Mouse (Mus musculus) limb, embryonic 12.5 days (tissue): ENCODE results near the gene Gpm6b. TPM values are rescaled to one million over a fixed set of nuclear protein-coding genes. Genes with fewer than 3 reads are reported as not detected.

ENCODE experiments used
- ATAC-seq: fragments of 200-750 bp; cut with Nextera tagmentation; 2 replicates; pipeline ENCODE4 v1.8.0; 2017; ENCODE audit warnings: low read depth, moderate TSS enrichment; ENCODE audit not compliant: insufficient number of reproducible peaks, insufficient read depth, low FRiP score, low TSS enrichment
- H3K27ac ChIP-seq: fragments of 300-500 bp; sonication (generic); 2 replicates; pipeline ENCODE4 v1.5.1; 2016; ENCODE audit warnings: mild to moderate bottlenecking, moderate library complexity
- H3K27me3 ChIP-seq: fragments of 300-500 bp; sonication (generic); 2 replicates; pipeline ENCODE4 v1.6.1; 2016; ENCODE audit warnings: mild to moderate bottlenecking, moderate library complexity
- H3K36me3 ChIP-seq: fragments of 300-500 bp; sonication (generic); 2 replicates; pipeline ENCODE4 v1.6.1; 2016; ENCODE audit warnings: mild to moderate bottlenecking, moderate library complexity
- H3K4me1 ChIP-seq: fragments of 300-500 bp; sonication (generic); replicated peaks from 2 replicates; pipeline ENCODE4 v1.6.1; 2016
- H3K4me2 ChIP-seq: fragments of 300-500 bp; sonication (generic); 2 replicates; pipeline ENCODE4 v1.6.1; 2016; ENCODE audit warnings: mild to moderate bottlenecking, moderate library complexity
- H3K4me3 ChIP-seq: fragments of 300-500 bp; sonication (generic); replicated peaks from 2 replicates; pipeline ENCODE4 v1.5.1; 2016; ENCODE audit warnings: mild to moderate bottlenecking
- H3K9ac ChIP-seq: fragments of 300-500 bp; sonication (generic); replicated peaks from 2 replicates; pipeline ENCODE4 v1.6.1; 2016; ENCODE audit warnings: mild to moderate bottlenecking, moderate library complexity
- H3K9me3 ChIP-seq: fragments of 300-500 bp; sonication (generic); 2 replicates; pipeline ENCODE4 v1.6.1; 2016; ENCODE audit warnings: mild to moderate bottlenecking, moderate library complexity
- WGBS: fragments of 180-500 bp; shearing (Covaris S2); methylation state at CpG from one replicate; pipeline ENCODE4 v1.1.7; 2016; 5-methylcytosine and 5-hydroxymethylcytosine counted together
- polyA plus RNA-seq: library from polyadenylated mRNA; unstranded; fragments of >200 nt; fragmentation: Nextera tagmentation; extraction: Ambion mirVana; gene quantifications from 2 replicates; pipeline ENCODE4 v1.2.1, GENCODE M21; 2016

The Gpm6b gene
- polyA plus RNA-seq, 1 experiment from 2014 or later = 17.2 TPM

GRCm38 (mm10) chrX:166304355-166304754 is 65.6 kb downstream of the Gpm6b start:
- H3K4me2 ChIP-seq = no peak overlapping the region
- WGBS = 85% methylated on average over 2 of the region's 2 CpGs
- no peaks in the 10 kb centered on the region for H3K36me3 ChIP-seq
- H3K9ac ChIP-seq = no peak overlapping the region
- no peak overlapping the region for H3K4me3 ChIP-seq
- no peaks in the 10 kb centered on the region for H3K9me3 ChIP-seq
- no peaks in the 10 kb centered on the region for H3K4me1 ChIP-seq
- H3K27me3 ChIP-seq = peaks cover 37% of the 10 kb centered on the region
- H3K27ac ChIP-seq = no peak overlapping the region
- ATAC-seq = no peak

GRCm38 (mm10) chrX:166307437-166308222 is 68.9 kb downstream of the Gpm6b start:
- H3K9ac ChIP-seq = no peak overlapping the region
- no peak for ATAC-seq
- no peaks in the 10 kb centered on the region for H3K4me1 ChIP-seq
- H3K36me3 ChIP-seq = no peaks in the 10 kb centered on the region
- no peak overlapping the region for H3K27ac ChIP-seq
- H3K9me3 ChIP-seq = no peaks in the 10 kb centered on the region
- WGBS = 82% methylated on average over 7 of the region's 7 CpGs
- peaks cover 28% of the 10 kb centered on the region; the same call in 1 of the 2 replicates for H3K27me3 ChIP-seq
- H3K4me2 ChIP-seq = no peak overlapping the region
- H3K4me3 ChIP-seq = no peak overlapping the region

DNA sequence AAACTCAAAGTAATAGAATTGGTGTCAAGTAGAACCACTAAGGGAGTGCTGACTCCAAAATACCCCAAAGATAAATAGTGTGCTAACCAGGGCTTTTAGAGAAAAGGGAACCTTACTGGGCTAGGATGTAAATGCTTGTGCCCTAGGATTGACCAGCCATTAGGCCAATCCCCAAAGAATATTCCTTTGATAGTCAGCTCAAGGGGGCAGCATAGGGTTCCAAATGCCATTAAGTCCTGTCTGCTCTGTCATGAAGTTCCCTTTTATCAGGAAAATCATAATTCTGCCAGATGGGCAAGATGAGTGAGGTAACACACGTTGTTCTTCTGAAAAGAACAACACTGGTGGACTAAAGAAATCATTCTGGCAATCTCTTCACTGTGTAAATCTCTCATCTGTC is 70.1 kb downstream of the Gpm6b start:
- Histone ChIP-seq H3K4me1 (no peaks in the 10 kb centered on the region), H3K27me3 (peaks cover 28% of the 10 kb centered on the region), H3K9ac (no peak overlapping the region), H3K4me2 (no peak overlapping the region), H3K4me3 (no peak overlapping the region), H3K36me3 (no peaks in the 10 kb centered on the region), H3K27ac (no peak overlapping the region), H3K9me3 (no peaks in the 10 kb centered on the region)
- ATAC-seq = no peak
- 33% methylated on average over 1 of the region's 1 CpGs for WGBS

GRCm38 (mm10) chrX:166315251-166315650 is 76.5 kb downstream of the Gpm6b start:
- no peak overlapping the region for H3K4me3 ChIP-seq
- no peak overlapping the region for H3K4me2 ChIP-seq
- H3K36me3 ChIP-seq = no peaks in the 10 kb centered on the region
- no peak overlapping the region for H3K9ac ChIP-seq
- peaks cover 34% of the 10 kb centered on the region for H3K27me3 ChIP-seq
- no peaks in the 10 kb centered on the region for H3K4me1 ChIP-seq
- H3K9me3 ChIP-seq = no peaks in the 10 kb centered on the region
- no peak for ATAC-seq
- 83% methylated on average over 1 of the region's 1 CpGs for WGBS
- no peak overlapping the region for H3K27ac ChIP-seq

GRCm38 (mm10) chrX:166316552-166317375 is 78.1 kb downstream of the Gpm6b start:
- Histone ChIP-seq H3K27ac (no peak overlapping the region), H3K4me1 (no peaks in the 10 kb centered on the region), H3K4me3 (no peak overlapping the region), H3K9ac (no peak overlapping the region), H3K9me3 (no peaks in the 10 kb centered on the region), H3K4me2 (no peak overlapping the region), H3K36me3 (no peaks in the 10 kb centered on the region), H3K27me3 (peaks cover 37% of the 10 kb centered on the region)
- 56% methylated on average over 7 of the region's 7 CpGs for WGBS
- no peak for ATAC-seq

- no peak overlapping the region for H3K27ac ChIP-seq
- no peaks in the 10 kb centered on the region for H3K9me3 ChIP-seq
- whole genome bisulfite sequencing = 59% methylated on average over 1 of the region's 1 CpGs
- no peak overlapping the region for H3K4me3 ChIP-seq
- ATAC-seq = no peak
- no peak overlapping the region for H3K9ac ChIP-seq
- no peaks in the 10 kb centered on the region for H3K36me3 ChIP-seq
- H3K4me2 ChIP-seq = no peak overlapping the region
- H3K4me1 ChIP-seq = no peaks in the 10 kb centered on the region
- peaks cover 37% of the 10 kb centered on the region for H3K27me3 ChIP-seq
These were observed 78.6 kb downstream of the Gpm6b start for GRCm38 (mm10) chrX:166317376-166317679.

- Histone ChIP-seq H3K4me1 (peaks cover 5% of the 10 kb centered on the region; the same call in 1 of the 2 replicates), H3K4me3 (no peak overlapping the region), H3K4me2 (no peak overlapping the region), H3K9ac (no peak overlapping the region), H3K36me3 (no peaks in the 10 kb centered on the region), H3K27me3 (peaks cover 12% of the 10 kb centered on the region), H3K9me3 (no peaks in the 10 kb centered on the region), H3K27ac (no peak overlapping the region)
- WGBS = 89% methylated on average over 3 of the region's 3 CpGs
- no peak for ATAC-seq
These were observed 84.5 kb downstream of the Gpm6b start for GRCm38 (mm10) chrX:166323226-166323625.

DNA sequence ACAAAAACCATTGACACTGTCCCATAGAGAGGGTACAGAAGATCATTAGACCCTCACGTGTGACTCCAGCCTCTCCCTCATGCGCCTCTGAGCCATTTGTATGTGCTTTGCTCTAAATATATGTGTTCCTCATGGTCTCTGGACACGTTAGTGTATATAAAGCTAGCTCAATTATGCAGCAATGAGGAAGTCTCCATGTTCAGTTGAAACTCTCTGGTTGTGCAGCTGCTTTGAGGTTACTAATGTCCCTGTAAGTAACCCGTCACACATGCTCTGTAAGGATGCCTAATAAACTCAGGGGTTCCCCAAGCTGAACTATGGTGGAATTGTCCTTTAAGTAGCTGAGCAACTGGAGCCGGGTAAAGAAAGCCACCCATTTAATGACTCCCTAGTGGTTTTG is 88.9 kb downstream of the Gpm6b start:
- Histone ChIP-seq H3K27me3 (peaks cover 17% of the 10 kb centered on the region), H3K27ac (no peak overlapping the region), H3K4me1 (peaks cover 13% of the 10 kb centered on the region; the same call in 1 of the 2 replicates), H3K4me3 (no peak overlapping the region), H3K36me3 (no peaks in the 10 kb centered on the region), H3K9ac (no peak overlapping the region), H3K9me3 (no peaks in the 10 kb centered on the region), H3K4me2 (no peak overlapping the region)
- WGBS = 55% methylated on average over 5 of the region's 5 CpGs
- no peak for ATAC-seq

DNA sequence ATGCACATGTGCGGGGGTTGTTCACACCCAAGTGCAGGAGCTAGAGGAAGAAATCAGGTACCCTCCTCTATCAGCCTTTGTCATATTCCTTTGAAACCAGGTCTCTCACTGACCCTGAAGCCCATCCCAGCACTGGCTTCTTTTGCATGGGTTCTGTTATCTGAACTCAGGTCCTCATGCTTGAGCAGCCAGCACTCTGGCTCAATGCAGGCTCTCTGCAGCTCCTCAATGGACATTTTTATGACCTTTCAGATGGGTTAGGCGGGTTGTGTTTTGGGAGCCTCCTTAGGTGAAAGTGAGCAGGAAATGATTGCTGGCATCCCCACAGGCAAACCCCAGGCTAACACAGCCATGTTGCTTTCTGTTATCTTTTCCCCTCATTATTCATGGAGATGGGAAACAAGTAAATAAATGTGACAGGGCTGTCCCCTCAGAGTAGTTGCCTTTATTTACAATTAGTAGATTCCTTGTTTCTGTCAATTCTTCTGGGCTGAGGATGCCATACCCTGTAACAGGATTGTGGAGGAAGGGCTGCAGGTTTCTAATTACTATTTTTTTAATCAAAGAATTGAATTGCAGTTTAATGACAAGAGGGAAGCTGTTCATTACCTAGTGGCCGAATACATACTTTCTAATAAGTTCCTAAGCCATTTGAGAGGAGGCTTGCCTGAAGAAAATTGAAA is 89.6 kb downstream of the Gpm6b start:
- H3K9ac ChIP-seq = no peak overlapping the region
- no peak overlapping the region for H3K4me2 ChIP-seq
- H3K9me3 ChIP-seq = no peaks in the 10 kb centered on the region
- no peak for ATAC-seq
- H3K4me1 ChIP-seq = peaks cover 13% of the 10 kb centered on the region; the same call in 1 of the 2 replicates
- no peak overlapping the region for H3K4me3 ChIP-seq
- H3K36me3 ChIP-seq = no peaks in the 10 kb centered on the region
- peaks cover 18% of the 10 kb centered on the region for H3K27me3 ChIP-seq
- H3K27ac ChIP-seq = no peak overlapping the region
- 57% methylated on average over 3 of the region's 3 CpGs for WGBS

DNA sequence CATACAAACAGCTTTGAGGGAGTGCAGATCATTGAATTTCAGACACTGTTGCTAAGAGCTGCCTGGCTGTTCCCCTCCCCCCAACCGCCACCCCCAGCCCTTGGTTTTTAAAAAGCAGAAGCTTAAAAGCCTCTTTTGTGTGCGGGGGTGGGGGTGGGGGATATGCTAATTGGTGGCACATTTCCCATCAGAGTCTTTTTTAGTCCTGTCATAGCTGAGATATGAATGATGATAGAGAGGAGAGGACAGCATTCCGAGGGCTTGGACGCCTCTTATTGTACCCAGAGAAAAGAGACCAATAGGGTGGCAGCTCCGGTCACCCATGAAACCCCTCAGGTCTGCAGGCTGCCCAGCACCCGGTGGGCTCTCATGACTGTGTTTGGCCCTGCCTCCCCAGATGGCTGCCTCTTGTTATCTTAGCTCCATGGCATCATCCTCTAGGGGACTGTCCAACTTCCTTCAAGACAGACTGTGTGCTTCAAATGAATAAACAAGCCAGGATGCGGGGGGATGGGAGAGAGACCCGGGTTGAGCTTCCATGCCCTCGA is 90.3 kb downstream of the Gpm6b start:
- Histone ChIP-seq H3K4me2 (no peak overlapping the region), H3K27me3 (peaks cover 18% of the 10 kb centered on the region), H3K9ac (no peak overlapping the region), H3K4me1 (peaks cover 13% of the 10 kb centered on the region; the same call in 1 of the 2 replicates), H3K27ac (no peak overlapping the region), H3K4me3 (no peak overlapping the region), H3K36me3 (no peaks in the 10 kb centered on the region), H3K9me3 (no peaks in the 10 kb centered on the region)
- WGBS = 21% methylated on average over 9 of the region's 9 CpGs
- 0 out of 2 replicates have a peak, but pooled peaks have one; percentile 20 for ATAC-seq
